Mouse (Mus musculus) neural tube, embryonic 13.5 days (tissue): Measurements from ENCODE around the gene Ak8. TPM values are rescaled to one million over a fixed set of nuclear protein-coding genes. Genes with fewer than 3 reads are reported as not detected.

Source experiments
- ATAC-seq: fragments of 200-750 bp; cut with Nextera tagmentation; 2 replicates; pipeline ENCODE4 v1.8.0; 2017; ENCODE audit warnings: low read depth, mild to moderate bottlenecking, moderate TSS enrichment, moderate library complexity
- H3K27ac ChIP-seq: fragments of 300-500 bp; sonication (generic); replicated peaks from 2 replicates; pipeline ENCODE4 v1.5.1; 2015; ENCODE audit warnings: moderate library complexity, mild to moderate bottlenecking, inconsistent platforms
- H3K27me3 ChIP-seq: fragments of 300-500 bp; sonication (generic); 2 replicates; pipeline ENCODE4 v1.6.1; 2015; ENCODE audit warnings: mild to moderate bottlenecking, inconsistent platforms
- H3K36me3 ChIP-seq: fragments of 300-500 bp; sonication (generic); 2 replicates; pipeline ENCODE4 v1.6.1; 2015; ENCODE audit warnings: mild to moderate bottlenecking, inconsistent platforms
- H3K4me1 ChIP-seq: fragments of 300-500 bp; sonication (generic); replicated peaks from 2 replicates; pipeline ENCODE4 v1.6.1; 2015; ENCODE audit warnings: inconsistent platforms
- H3K4me2 ChIP-seq: fragments of 300-500 bp; sonication (generic); 2 replicates; pipeline ENCODE4 v1.6.1; 2015; ENCODE audit warnings: inconsistent platforms, mild to moderate bottlenecking, moderate library complexity
- H3K4me3 ChIP-seq: fragments of 300-500 bp; sonication (generic); 2 replicates; pipeline ENCODE4 v1.5.1; 2015; ENCODE audit warnings: mild to moderate bottlenecking, inconsistent platforms
- H3K9ac ChIP-seq: fragments of 300-500 bp; sonication (generic); 2 replicates; pipeline ENCODE4 v1.6.1; 2015; ENCODE audit warnings: moderate library complexity, mild to moderate bottlenecking, inconsistent platforms
- H3K9me3 ChIP-seq: fragments of 300-500 bp; sonication (generic); 2 replicates; pipeline ENCODE4 v1.6.1; 2016; ENCODE audit warnings: inconsistent platforms
- WGBS: fragments of 180-500 bp; shearing (Covaris S2); methylation state at CpG from one replicate; pipeline ENCODE4 v1.1.7; 2015; 5-methylcytosine and 5-hydroxymethylcytosine counted together
- microRNA-seq: library from miRNA; unstranded; fragments of <30 nt; microRNA quantifications from one replicate; pipeline ENCODE4, GENCODE M21; 2016
- polyA plus RNA-seq: library from polyadenylated mRNA; unstranded; fragments of >200 nt; fragmentation: Nextera tagmentation; extraction: Ambion mirVana; gene quantifications from 2 replicates; pipeline ENCODE4 v1.2.1, GENCODE M21; 2015

Ak8 gene
- polyA plus RNA-seq, 1 experiment from 2014 or later: 0.73 TPM

GRCm38 (mm10) chr2:28852594-28852993 is 152.6 kb downstream of the Ak8 start:
- no peaks in the 10 kb centered on the region for H3K4me1 ChIP-seq
- no peaks in the 10 kb centered on the region for H3K27me3 ChIP-seq
- no peak overlapping the region for H3K4me2 ChIP-seq
- WGBS: 86% methylated on average over 3 of the region's 3 CpGs
- H3K9ac ChIP-seq: no peak overlapping the region
- H3K9me3 ChIP-seq: no peaks in the 10 kb centered on the region
- peaks cover 67% of the 10 kb centered on the region for H3K36me3 ChIP-seq
- H3K4me3 ChIP-seq: no peak overlapping the region
- no peak for ATAC-seq
- no peak overlapping the region for H3K27ac ChIP-seq

- Histone ChIP-seq H3K4me3 (no peak overlapping the region), H3K27ac (no peak overlapping the region), H3K4me2 (no peak overlapping the region), H3K36me3 (peaks cover 67% of the 10 kb centered on the region), H3K4me1 (no peaks in the 10 kb centered on the region), H3K27me3 (no peaks in the 10 kb centered on the region), H3K9ac (no peak overlapping the region), H3K9me3 (no peaks in the 10 kb centered on the region)
- ATAC-seq: no peak
- WGBS: 88% methylated on average over 2 of the region's 2 CpGs
These were observed 155.8 kb downstream of the Ak8 start for GRCm38 (mm10) chr2:28855773-28856172.

- Histone ChIP-seq H3K27ac (no peak overlapping the region), H3K4me2 (no peak overlapping the region), H3K4me1 (no peaks in the 10 kb centered on the region), H3K4me3 (no peak overlapping the region), H3K36me3 (peaks cover 85% of the 10 kb centered on the region), H3K27me3 (no peaks in the 10 kb centered on the region), H3K9me3 (no peaks in the 10 kb centered on the region), H3K9ac (no peak overlapping the region)
- no peak for ATAC-seq
- WGBS: 94% methylated on average over 4 of the region's 4 CpGs
These were observed 159.3 kb downstream of the Ak8 start for GRCm38 (mm10) chr2:28859303-28859702.

GRCm38 (mm10) chr2:28860678-28861423 is 160.9 kb downstream of the Ak8 start:
- whole genome bisulfite sequencing: 81% methylated on average over 8 of the region's 8 CpGs
- H3K36me3 ChIP-seq: peaks cover 86% of the 10 kb centered on the region
- no peak for ATAC-seq

More at GRCm38 (mm10) chr2:28860678-28861423, 160.9 kb downstream of the Ak8 start:
- H3K4me1 ChIP-seq: no peaks in the 10 kb centered on the region
- no peaks in the 10 kb centered on the region for H3K9me3 ChIP-seq
- H3K4me3 ChIP-seq: no peak overlapping the region
- H3K9ac ChIP-seq: no peak overlapping the region
- H3K27me3 ChIP-seq: no peaks in the 10 kb centered on the region
- H3K27ac ChIP-seq: no peak overlapping the region
- no peak overlapping the region for H3K4me2 ChIP-seq

Small RNAs within 50 kb of the gene (microRNA-seq; reads per million reads assigned to microRNA genes)
- 0.74 reads per million for gene Mir3088

Other genes with a start within 250 kb of the Ak8 start
- gene 1700007K13Rik, start 233.8 kb upstream of the Ak8 start, polyA plus RNA-seq: 2.6 and 2.8 TPM in 2 replicates
- gene Mrps2, start 232.1 kb upstream of the Ak8 start, polyA plus RNA-seq: 52.7 and 56.2 TPM in 2 replicates
- 1.6 and 1.7 TPM in 2 replicates for gene Gbgt1, start 203.3 kb upstream of the Ak8 start, polyA plus RNA-seq
- gene Gm10134, start 194.1 kb upstream of the Ak8 start, polyA plus RNA-seq: 2.6 and 4.0 TPM in 2 replicates
- 86.3 and 90.7 TPM in 2 replicates for gene Ralgds, start 187.0 kb upstream of the Ak8 start, polyA plus RNA-seq
- not detected in 2 replicates for gene Cel, start 136.8 kb upstream of the Ak8 start, polyA plus RNA-seq
- gene Gtf3c5, start 116.4 kb upstream of the Ak8 start, polyA plus RNA-seq: 42.1 and 43.5 TPM in 2 replicates
- 0.17 and 0.45 TPM in 2 replicates for gene Gfi1b, start 78.2 kb upstream of the Ak8 start, polyA plus RNA-seq
- 30.2 and 36.8 TPM in 2 replicates for gene Tsc1, start 58.9 kb upstream of the Ak8 start, polyA plus RNA-seq
- gene Spaca9, start 437 bp upstream of the Ak8 start, polyA plus RNA-seq: 0.64 and 0.85 TPM in 2 replicates
- gene Gtf3c4, start 140.2 kb downstream of the Ak8 start, polyA plus RNA-seq: 16.9 and 17.6 TPM in 2 replicates
- gene Ddx31, start 140.2 kb downstream of the Ak8 start, polyA plus RNA-seq: 10.3 and 10.5 TPM in 2 replicates
- 7.5 and 8.3 TPM in 2 replicates for gene Barhl1, start 216.5 kb downstream of the Ak8 start, polyA plus RNA-seq